Mouse (Mus musculus): ENCODE data around the gene Nav3. TPM values are rescaled to one million over a fixed set of nuclear protein-coding genes. Genes with fewer than 3 reads are reported as not detected.

The Nav3 gene
- total and polyA plus RNA-seq, 3 experiments = not detected

GRCm38 (mm10) chr10:109769092-109769491 is 686.9 kb downstream of the Nav3 start:
- DNase-seq (ENCODE audit: low read depth, low spot score) = no peak
- H3K79me2 ChIP-seq (ENCODE audit: control insufficient read depth, insufficient read depth, low read length, poor library complexity) = no peaks in the 10 kb centered on the region
- no peaks in the 10 kb centered on the region; a peak in 1 of 4 replicates for H3K27me3 ChIP-seq (ENCODE audit: control insufficient read depth in 1 of 2, insufficient read depth in 2 of 2, low read length in 2 of 2)
- no peaks in the 10 kb centered on the region for H3K36me3 ChIP-seq (ENCODE audit: control insufficient read depth in 1 of 2, insufficient read depth in 2 of 2, low read length in 2 of 2)
- no peaks in the 10 kb centered on the region for H3K4me1 ChIP-seq (ENCODE audit: control insufficient read depth in 1 of 2, insufficient read depth in 2 of 2, low read length in 2 of 2)
- no peak overlapping the region for H3K27ac ChIP-seq (ENCODE audit: control insufficient read depth, low read depth, low read length)
- H3K4me3 ChIP-seq (ENCODE audit: control insufficient read depth in 1 of 2, insufficient read depth in 1 of 2, low read depth in 2 of 2, low read length in 2 of 2) = no peak overlapping the region
- H3K9ac ChIP-seq (ENCODE audit: control insufficient read depth, low read depth, low read length, poor library complexity, severe bottlenecking) = no peak overlapping the region
- H3K9me3 ChIP-seq (replicated peaks; ENCODE audit: insufficient read depth, low read length) = no peaks in the 10 kb centered on the region
- TF ChIP-seq POLR2A (IDR thresholded peaks at IDR 0.05; ENCODE audit: control insufficient read depth in 1 of 2, insufficient read depth in 1 of 2, low read depth in 1 of 2, low read length in 2 of 2, poor library complexity in 1 of 2) (no peak), JUND (IDR thresholded peaks at IDR 0.05; ENCODE audit: low read depth, low read length) (no peak), TAL1 (IDR thresholded peaks at IDR 0.05; ENCODE audit: low read length) (no peak), GABPA (IDR thresholded peaks at IDR 0.05; ENCODE audit: low read depth, low read length) (no peak), TBP (IDR thresholded peaks at IDR 0.05; ENCODE audit: low read depth, low read length) (no peak), GATA1 (IDR thresholded peaks at IDR 0.05; ENCODE audit: low read depth, low read length) (no peak), MAZ (IDR thresholded peaks at IDR 0.05; ENCODE audit: low read depth, low read length) (no peak), UBTF (IDR thresholded peaks at IDR 0.05; ENCODE audit: borderline replicate concordance, insufficient read depth, low read depth, low read length) (no peak), USF1 (IDR thresholded peaks at IDR 0.05; ENCODE audit: low read depth, low read length) (no peak), NELFE (IDR thresholded peaks at IDR 0.05; ENCODE audit: low read depth, low read length) (no peak), POLR2AphosphoS2 (IDR thresholded peaks at IDR 0.05; ENCODE audit: low read length) (no peak), RAD21 (IDR thresholded peaks at IDR 0.05; ENCODE audit: low read depth, low read length) (no peak), CHD1 (IDR thresholded peaks at IDR 0.05; ENCODE audit: low read depth, low read length) (no peak), ETS1 (IDR thresholded peaks at IDR 0.05; ENCODE audit: low read depth, low read length) (no peak), MYC (IDR thresholded peaks at IDR 0.05; ENCODE audit: low read depth, low read length) (no peak), MAX (IDR thresholded peaks at IDR 0.05; ENCODE audit: low read length) (no peak), MXI1 (IDR thresholded peaks at IDR 0.05; ENCODE audit: low read depth, low read length) (no peak), ZMIZ1 (IDR thresholded peaks at IDR 0.05; ENCODE audit: low read depth, low read length) (no peak), EP300 (IDR thresholded peaks at IDR 0.05; ENCODE audit: low read depth in 1 of 2, low read length in 2 of 2) (no peak), MAFK (IDR thresholded peaks at IDR 0.05; ENCODE audit: borderline replicate concordance, low read depth, low read length) (no peak)

GRCm38 (mm10) chr10:109765650-109766049 is 690.4 kb downstream of the Nav3 start:
- Histone ChIP-seq H3K4me3 (ENCODE audit: control insufficient read depth in 1 of 2, insufficient read depth in 1 of 2, low read depth in 2 of 2, low read length in 2 of 2) (no peak overlapping the region), H3K9me3 (replicated peaks; ENCODE audit: insufficient read depth, low read length) (no peaks in the 10 kb centered on the region), H3K79me2 (ENCODE audit: control insufficient read depth, insufficient read depth, low read length, poor library complexity) (no peaks in the 10 kb centered on the region), H3K27ac (ENCODE audit: control insufficient read depth, low read depth, low read length) (no peak overlapping the region), H3K9ac (ENCODE audit: control insufficient read depth, low read depth, low read length, poor library complexity, severe bottlenecking) (no peak overlapping the region), H3K27me3 (ENCODE audit: control insufficient read depth in 1 of 2, insufficient read depth in 2 of 2, low read length in 2 of 2) (no peaks in the 10 kb centered on the region; a peak in 1 of 4 replicates), H3K36me3 (ENCODE audit: control insufficient read depth in 1 of 2, insufficient read depth in 2 of 2, low read length in 2 of 2) (no peaks in the 10 kb centered on the region), H3K4me1 (ENCODE audit: control insufficient read depth in 1 of 2, insufficient read depth in 2 of 2, low read length in 2 of 2) (no peaks in the 10 kb centered on the region)
- TF ChIP-seq MAX (IDR thresholded peaks at IDR 0.05; ENCODE audit: low read length) (no peak), CHD2 (IDR thresholded peaks at IDR 0.05; ENCODE audit: low read length) (no peak), RAD21 (IDR thresholded peaks at IDR 0.05; ENCODE audit: low read depth, low read length) (peak; percentile 50), ZKSCAN1 (IDR thresholded peaks at IDR 0.05; ENCODE audit: low read depth, low read length) (no peak), NELFE (IDR thresholded peaks at IDR 0.05; ENCODE audit: low read depth, low read length) (no peak), NRF1 (IDR thresholded peaks at IDR 0.05; ENCODE audit: insufficient read depth, low read depth, low read length, poor library complexity, severe bottlenecking) (no peak), POLR2A (IDR thresholded peaks at IDR 0.05; ENCODE audit: control insufficient read depth in 1 of 2, insufficient read depth in 1 of 2, low read depth in 1 of 2, low read length in 2 of 2, poor library complexity in 1 of 2) (no peak), GABPA (IDR thresholded peaks at IDR 0.05; ENCODE audit: low read depth, low read length) (no peak), TBP (IDR thresholded peaks at IDR 0.05; ENCODE audit: low read depth, low read length) (no peak), SMC3 (IDR thresholded peaks at IDR 0.05; ENCODE audit: low read depth, low read length) (peak; percentile 50), USF2 (IDR thresholded peaks at IDR 0.05; ENCODE audit: borderline replicate concordance in 1 of 2, insufficient read depth in 1 of 2, low read depth in 1 of 2, low read length in 2 of 2) (no peak), ZC3H11A (IDR thresholded peaks at IDR 0.05; ENCODE audit: low read depth, low read length) (peak; percentile 19; the same call in 1 of the 2 replicates), USF1 (IDR thresholded peaks at IDR 0.05; ENCODE audit: low read depth, low read length) (no peak), CTCF (IDR thresholded peaks at IDR 0.05 in 2 of 3, conservative IDR thresholded peaks at IDR 0.05 in 1 of 3; ENCODE audit: control insufficient read depth in 1 of 3, insufficient read depth in 1 of 3, low read depth in 2 of 3, low read length in 3 of 3, poor library complexity in 1 of 3, severe bottlenecking in 1 of 3) (peak in 2 of 3 experiments; percentile 26 to 58; a peak in 3 of 6 replicates)
- peak; percentile 52 for DNase-seq (ENCODE audit: low read depth, low spot score)

Data from MEL (cell line).